Comparison of ENCODE assay signal across 8 mouse cellular contexts in the genomic region with DNA sequence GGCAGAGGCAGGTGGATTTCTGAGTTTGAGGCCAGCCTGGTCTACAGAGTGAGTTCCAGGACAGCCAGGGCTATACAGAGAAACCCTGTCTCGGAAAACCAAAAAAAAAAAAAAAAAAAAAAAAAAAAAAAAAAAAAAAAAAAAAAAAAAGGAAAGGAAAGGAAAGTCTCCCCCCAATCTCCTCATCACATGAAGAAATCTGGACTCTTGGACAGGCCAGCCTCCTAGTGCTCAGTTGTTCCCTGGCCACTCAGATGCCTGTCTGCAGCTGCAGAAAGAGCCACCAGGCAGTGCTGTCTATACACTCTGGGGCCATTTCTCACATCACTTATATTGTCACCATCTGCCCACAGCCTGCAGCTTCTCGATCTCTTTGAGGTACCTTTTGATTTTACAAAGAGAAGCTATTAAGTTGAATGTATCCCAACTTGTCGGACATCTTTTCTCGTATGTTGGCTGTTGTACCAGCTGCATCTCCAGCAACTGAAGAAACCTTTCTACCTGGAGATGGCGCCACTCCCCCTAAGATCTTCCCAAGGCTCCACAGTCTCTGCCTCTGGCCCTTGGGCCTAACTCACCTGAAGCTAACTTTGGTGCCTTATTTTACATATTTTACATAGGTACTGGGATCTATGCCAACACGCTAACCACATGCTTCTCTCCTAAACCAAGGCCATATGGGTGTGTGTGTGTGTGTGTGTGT. TPM values are rescaled to one million over a fixed set of nuclear protein-coding genes. Genes with fewer than 3 reads are reported as not detected.
DNase-seq lines count a peak whose midpoint lies in the region.

No protein-coding gene starts in this region.

- intact Hi-C loops in left cerebral cortex, postnatal 4 days (cut with DNase I): no loop called here
- intact Hi-C loops in left cerebral cortex, postnatal 25 days (cut with DNase I): no loop called here

- DNase-seq in adrenal gland, adult 18-20 months (ENCODE audit: low spot score in 2 of 2): peak; percentile 38 to 44
- DNase-seq in adrenal gland, adult 8-10 months: no peak
- DNase-seq in left cerebral cortex, postnatal 4 days: peak; percentile 14
- DNase-seq in left cerebral cortex, postnatal 25 days (ENCODE audit: low spot score in 2 of 2): no peak
- peak; percentile 74 for DNase-seq in adrenal gland, postnatal 10 days
- DNase-seq in kidney, postnatal 10 days: peak; percentile 72
- DNase-seq in retina, postnatal 1 day: peak; percentile 55
- no peak for DNase-seq in layer of hippocampus, adult 8-10 months (ENCODE audit: low spot score in 2 of 2)

RNA-seq across cellular contexts. Expression of a gene that starts 18.6 kb away (rescaled TPM):
- 10 to 100 TPM; 22.1 to 23.7 TPM for total RNA-seq in adrenal gland, adult 18-20 months (2021)
- 10 to 100 TPM; 23.2 to 41.3 (median 31.9) TPM for total RNA-seq in adrenal gland, adult 8-10 months (2022)
- 10 to 100 TPM; 75.7 to 77.0 TPM for total RNA-seq in left cerebral cortex, postnatal 4 days (2021)
- 10 to 100 TPM; 52.7 to 57.4 TPM for total RNA-seq in left cerebral cortex, postnatal 25 days (2021)
- 10 to 100 TPM; 30.8 to 39.4 TPM for total RNA-seq in adrenal gland, postnatal 10 days (2021)
- 10 to 100 TPM; 61.0 to 72.9 (median 64.9) TPM for total RNA-seq in layer of hippocampus, adult 8-10 months (2022)

Comparison
In these comparisons a context has a peak if more than half of its experiments do, and no peak if none do; other contexts are left out.
1. DNase-seq: peak in adrenal gland, adult 18-20 months (2 of 2), left cerebral cortex, postnatal 4 days (single experiment), adrenal gland, postnatal 10 days (single experiment), kidney, postnatal 10 days (single experiment) and retina, postnatal 1 day (single experiment); none in adrenal gland, adult 8-10 months (single experiment), left cerebral cortex, postnatal 25 days (0 of 2) and layer of hippocampus, adult 8-10 months (0 of 2).